Mouse (Mus musculus): ENCODE measurements around the gene Cdc42bpa. TPM values are rescaled to one million over a fixed set of nuclear protein-coding genes. Genes with fewer than 3 reads are reported as not detected.

Cdc42bpa gene
- polyA plus RNA-seq, 1 experiment, result 24.6 TPM

DNA sequence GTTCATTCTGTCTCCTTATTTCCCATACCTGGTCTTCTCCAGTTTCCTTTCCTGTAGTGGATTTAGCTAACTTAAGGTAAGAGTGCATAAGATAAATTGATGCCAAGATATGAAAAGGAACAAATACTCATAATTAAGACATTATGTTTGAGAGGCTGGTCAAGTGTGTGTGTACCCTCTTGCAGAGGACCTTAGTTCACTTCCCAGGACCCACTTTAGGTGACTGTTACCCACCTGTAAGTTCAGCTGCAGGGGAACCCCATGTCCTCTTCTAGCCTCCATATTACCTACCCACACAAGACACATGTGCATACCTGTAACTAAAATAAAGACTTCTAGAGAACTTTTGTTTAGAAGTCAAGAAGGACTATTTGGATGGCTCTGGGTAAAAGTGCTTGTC is 84.9 kb downstream of the Cdc42bpa start:
- Histone ChIP-seq H3K27ac (replicated peaks; ENCODE audit: low read depth, low read length) (no peak overlapping the region), H3K4me3 (ENCODE audit: insufficient read depth, low read depth, low read length) (no peak overlapping the region), H3K4me1 (ENCODE audit: control insufficient read depth, insufficient read depth, insufficient read length, low read length) (no peaks in the 10 kb centered on the region)

DNA sequence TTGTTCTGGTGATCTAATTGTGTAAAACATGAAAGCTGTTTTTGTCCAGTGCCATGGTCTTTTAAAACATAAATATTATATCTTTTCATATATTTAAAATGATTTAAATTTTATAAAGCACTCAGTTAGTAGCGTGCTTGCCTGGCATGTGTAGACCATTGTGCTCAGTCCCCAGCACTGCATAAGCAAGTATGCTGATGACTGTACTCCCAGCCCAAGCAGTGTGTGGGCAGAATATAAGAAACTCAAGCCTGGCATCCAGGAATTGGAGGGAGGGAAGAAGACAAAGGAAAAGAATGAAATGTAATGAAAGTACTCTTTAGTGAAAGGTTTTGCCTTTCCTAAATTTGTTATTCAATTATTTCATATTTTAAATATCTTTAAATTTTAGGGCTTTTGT is 128.9 kb downstream of the Cdc42bpa start:
- no peak overlapping the region for H3K27ac ChIP-seq (replicated peaks; ENCODE audit: low read depth, low read length)
- no peaks in the 10 kb centered on the region; the same call in 1 of the 2 replicates for H3K4me1 ChIP-seq (ENCODE audit: control insufficient read depth, insufficient read depth, insufficient read length, low read length)
- H3K4me3 ChIP-seq (ENCODE audit: insufficient read depth, low read depth, low read length), result no peak overlapping the region

DNA sequence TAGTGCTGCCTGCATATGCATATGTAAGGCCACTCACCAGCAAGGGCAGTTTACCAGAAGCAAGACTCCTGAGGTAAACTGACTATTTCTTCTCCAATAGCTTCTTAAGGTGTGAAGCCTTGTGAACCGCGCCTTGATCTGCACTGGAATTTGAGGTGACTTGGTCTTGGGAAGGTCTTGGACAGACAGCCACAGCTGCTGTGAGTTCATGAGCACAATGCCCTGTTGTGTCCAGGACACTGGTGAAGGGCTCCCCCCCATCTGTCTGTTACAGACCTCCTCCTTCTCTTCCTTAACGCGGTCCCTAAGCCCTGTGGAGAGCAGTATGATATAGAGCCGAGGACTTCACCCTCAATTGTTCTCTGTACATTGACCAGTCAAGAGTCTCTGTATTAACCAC is 138.2 kb downstream of the Cdc42bpa start:
- Histone ChIP-seq H3K4me1 (ENCODE audit: control insufficient read depth, insufficient read depth, insufficient read length, low read length) (no peaks in the 10 kb centered on the region), H3K27ac (replicated peaks; ENCODE audit: low read depth, low read length) (no peak overlapping the region), H3K4me3 (ENCODE audit: insufficient read depth, low read depth, low read length) (no peak overlapping the region)

DNA sequence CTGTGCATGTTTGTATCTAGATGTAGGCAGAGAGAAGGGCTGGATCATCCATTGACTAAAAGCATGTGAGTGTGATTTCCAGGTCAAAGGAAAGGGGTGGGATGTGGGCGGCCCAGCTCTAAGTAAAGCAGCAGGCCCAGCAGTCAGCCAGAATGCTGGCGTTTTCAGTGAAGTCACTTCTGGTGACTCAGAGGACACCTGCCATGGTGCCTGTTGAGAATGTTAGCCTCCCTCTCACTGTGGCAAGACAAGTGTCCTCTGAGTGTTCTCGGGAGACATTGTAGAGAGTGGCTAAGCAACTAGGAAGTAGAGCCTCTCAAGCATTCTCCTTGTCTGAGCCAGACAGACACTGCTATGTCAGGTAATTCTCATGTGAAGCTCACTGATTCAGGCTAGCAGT is 144.3 kb downstream of the Cdc42bpa start:
- no peak overlapping the region for H3K27ac ChIP-seq (replicated peaks; ENCODE audit: low read depth, low read length)
- no peak overlapping the region for H3K4me3 ChIP-seq (ENCODE audit: insufficient read depth, low read depth, low read length)
- H3K4me1 ChIP-seq (ENCODE audit: control insufficient read depth, insufficient read depth, insufficient read length, low read length), result no peaks in the 10 kb centered on the region

DNA sequence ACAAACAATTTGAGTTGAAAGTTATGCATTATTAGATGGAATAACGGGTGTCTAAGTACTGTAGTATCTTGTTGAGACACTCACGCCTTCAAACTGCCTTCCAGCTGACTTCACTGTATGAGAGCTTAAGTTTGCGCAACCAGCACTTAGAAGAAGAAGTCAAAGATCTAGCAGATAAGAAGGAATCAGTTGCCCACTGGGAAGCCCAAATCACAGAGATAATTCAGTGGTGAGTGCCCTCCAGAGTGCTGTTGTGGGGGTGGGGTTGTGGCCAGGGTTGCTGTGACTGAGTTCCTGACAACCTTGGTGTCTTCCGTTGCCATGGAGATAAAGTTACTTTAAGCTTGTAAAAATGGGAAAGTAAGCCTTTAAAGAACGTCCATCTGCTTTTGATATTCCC is 148.8 kb downstream of the Cdc42bpa start:
- Histone ChIP-seq H3K27ac (replicated peaks; ENCODE audit: low read depth, low read length) (no peak overlapping the region), H3K4me1 (ENCODE audit: control insufficient read depth, insufficient read depth, insufficient read length, low read length) (no peaks in the 10 kb centered on the region), H3K4me3 (ENCODE audit: insufficient read depth, low read depth, low read length) (no peak overlapping the region)

DNA sequence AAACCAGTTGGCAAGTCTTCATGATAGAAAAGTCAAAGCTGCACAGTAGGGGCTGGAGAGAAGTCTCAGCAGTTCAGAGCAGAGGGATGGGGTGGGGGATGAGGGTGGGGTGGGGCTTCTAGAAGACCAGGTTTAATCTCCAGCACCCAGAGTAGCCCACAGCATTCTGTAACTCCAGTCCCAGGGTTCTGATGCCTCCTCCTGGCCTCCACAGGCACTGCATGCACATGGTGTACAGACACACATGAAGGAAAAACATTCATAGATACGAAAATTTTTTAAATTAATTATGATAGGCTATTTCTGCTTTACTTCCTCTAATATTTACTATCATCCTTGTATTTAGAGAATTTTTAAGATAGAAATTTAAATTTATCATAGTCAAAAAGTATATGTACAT is 156.3 kb downstream of the Cdc42bpa start:
- H3K4me3 ChIP-seq (ENCODE audit: insufficient read depth, low read depth, low read length), result no peak overlapping the region

DNA sequence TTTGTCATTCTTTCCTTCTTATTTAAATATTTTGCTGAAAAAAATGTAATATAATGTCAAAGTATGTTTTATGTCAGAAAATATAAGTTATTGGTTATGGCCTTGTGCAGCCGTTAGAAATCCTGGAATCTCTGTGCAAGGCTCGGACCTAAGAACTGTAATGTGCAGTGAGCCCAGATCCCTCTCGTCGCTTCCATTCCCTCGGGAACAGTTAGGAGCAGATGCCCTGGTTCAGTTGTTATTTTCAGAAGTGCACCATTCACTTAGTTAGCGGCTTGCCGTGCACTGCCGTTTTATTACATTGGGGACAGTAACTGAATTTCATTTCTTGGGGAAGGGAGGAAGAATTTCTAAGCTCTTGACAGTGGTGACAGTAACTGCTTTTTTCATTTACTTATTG is 158.0 kb downstream of the Cdc42bpa start:
- no peak overlapping the region for H3K4me3 ChIP-seq (ENCODE audit: insufficient read depth, low read depth, low read length)
- H3K4me1 ChIP-seq (ENCODE audit: control insufficient read depth, insufficient read depth, insufficient read length, low read length), result no peaks in the 10 kb centered on the region
- H3K27ac ChIP-seq (replicated peaks; ENCODE audit: low read depth, low read length), result no peak overlapping the region

More for the DNA sequence above, 156.3 kb downstream of the Cdc42bpa start:
- Histone ChIP-seq H3K4me1 (ENCODE audit: control insufficient read depth, insufficient read depth, insufficient read length, low read length) (no peaks in the 10 kb centered on the region), H3K27ac (replicated peaks; ENCODE audit: low read depth, low read length) (no peak overlapping the region)

DNA sequence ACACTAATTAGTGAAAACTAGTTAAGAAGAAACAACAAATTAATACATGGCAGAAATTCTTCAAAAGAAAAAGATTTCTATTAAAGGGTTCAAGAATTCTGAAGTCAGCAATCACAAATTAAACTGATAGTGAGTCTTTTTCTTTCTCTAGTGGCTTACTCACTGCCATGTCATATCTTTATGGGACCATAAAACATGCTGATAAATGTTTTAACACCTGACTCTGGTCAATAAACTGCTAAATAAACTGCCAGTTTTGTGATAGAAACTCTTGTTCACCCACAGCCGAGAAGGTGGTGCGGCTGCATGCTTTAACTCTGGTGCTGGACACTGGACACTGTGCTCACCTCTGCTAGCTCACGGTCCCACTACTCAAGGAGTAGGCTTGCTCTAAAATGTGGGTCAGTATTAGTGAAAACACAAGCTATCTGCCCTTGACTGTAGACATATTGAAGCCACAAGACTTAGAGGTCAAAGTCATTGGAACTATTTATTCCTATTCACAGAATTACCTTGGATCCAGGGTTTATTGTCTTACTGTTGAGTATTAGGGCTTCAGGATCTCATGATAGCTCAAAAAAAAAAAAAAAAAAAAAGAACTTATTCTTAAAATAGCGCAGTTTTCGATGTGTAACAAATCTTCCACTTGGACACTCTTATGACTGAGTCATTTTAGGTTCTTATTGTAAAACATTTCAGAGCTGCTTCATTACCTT is 168.0 kb downstream of the Cdc42bpa start:
- Histone ChIP-seq H3K27ac (replicated peaks; ENCODE audit: low read depth, low read length) (no peak overlapping the region), H3K4me1 (ENCODE audit: control insufficient read depth, insufficient read depth, insufficient read length, low read length) (no peaks in the 10 kb centered on the region), H3K4me3 (ENCODE audit: insufficient read depth, low read depth, low read length) (no peak overlapping the region)

DNA sequence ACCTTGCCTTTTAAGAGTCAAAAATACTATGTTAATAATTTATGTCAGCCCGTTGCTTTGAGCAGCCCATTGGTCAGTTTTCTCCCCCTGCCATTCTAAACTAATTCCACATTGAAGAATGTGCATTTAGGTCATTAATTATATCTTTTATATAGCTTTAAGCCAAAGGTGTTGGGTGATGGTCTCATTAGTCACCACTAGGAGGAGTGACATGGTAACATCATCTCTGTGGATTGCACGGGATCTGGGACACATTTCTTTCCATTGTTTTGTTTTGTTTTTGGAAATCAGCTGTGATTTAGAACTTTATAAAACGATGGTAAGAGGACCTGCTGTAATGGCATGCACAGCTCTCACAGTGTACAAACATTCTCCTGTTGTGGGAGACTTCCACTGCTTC is 171.1 kb downstream of the Cdc42bpa start:
- no peak overlapping the region for H3K27ac ChIP-seq (replicated peaks; ENCODE audit: low read depth, low read length)
- H3K4me1 ChIP-seq (ENCODE audit: control insufficient read depth, insufficient read depth, insufficient read length, low read length), result no peaks in the 10 kb centered on the region
- H3K4me3 ChIP-seq (ENCODE audit: insufficient read depth, low read depth, low read length), result no peak overlapping the region

DNA sequence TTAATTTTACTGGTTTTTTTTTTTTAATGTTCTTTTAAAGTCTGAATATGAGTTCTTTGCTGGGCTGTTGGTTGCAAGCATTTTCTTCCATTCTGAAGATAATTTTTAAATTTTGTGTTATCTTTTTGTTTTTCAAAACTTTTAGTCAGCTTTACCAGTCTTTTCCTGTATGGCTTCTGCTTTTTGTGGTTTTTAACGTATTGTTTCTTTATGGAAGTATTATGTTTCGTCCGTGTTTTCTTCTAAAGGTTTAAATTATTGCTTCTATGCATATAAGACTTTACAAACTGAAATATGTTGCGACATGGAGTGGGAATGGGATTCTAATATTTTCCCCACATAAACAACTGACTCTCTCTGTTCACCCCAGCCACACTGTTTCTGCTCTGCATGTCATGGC is 171.9 kb downstream of the Cdc42bpa start:
- Histone ChIP-seq H3K27ac (replicated peaks; ENCODE audit: low read depth, low read length) (no peak overlapping the region), H3K4me3 (ENCODE audit: insufficient read depth, low read depth, low read length) (no peak overlapping the region)

DNA sequence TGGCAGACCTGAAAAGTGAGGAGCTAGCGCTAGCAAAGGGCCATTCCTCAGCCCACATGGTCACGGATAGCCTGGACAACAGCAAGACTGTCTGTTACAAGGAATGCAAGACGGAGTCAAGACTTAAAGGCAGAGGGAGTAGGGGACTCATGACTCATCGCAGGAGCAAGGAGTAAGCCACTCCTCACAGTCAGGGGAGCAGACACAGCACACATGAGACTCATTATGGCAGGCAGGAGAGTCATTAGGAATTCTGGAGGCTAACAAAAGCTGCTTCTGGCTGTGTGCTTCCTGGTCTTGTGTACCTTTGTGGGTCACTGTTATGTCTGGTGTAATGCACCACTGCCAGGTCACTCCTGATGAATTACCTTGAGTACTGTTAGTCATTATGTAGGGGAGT is 178.9 kb downstream of the Cdc42bpa start:
- H3K27ac ChIP-seq (replicated peaks; ENCODE audit: low read depth, low read length), result no peak overlapping the region

More for the DNA sequence above, 171.9 kb downstream of the Cdc42bpa start:
- H3K4me1 ChIP-seq (ENCODE audit: control insufficient read depth, insufficient read depth, insufficient read length, low read length), result no peaks in the 10 kb centered on the region

DNA sequence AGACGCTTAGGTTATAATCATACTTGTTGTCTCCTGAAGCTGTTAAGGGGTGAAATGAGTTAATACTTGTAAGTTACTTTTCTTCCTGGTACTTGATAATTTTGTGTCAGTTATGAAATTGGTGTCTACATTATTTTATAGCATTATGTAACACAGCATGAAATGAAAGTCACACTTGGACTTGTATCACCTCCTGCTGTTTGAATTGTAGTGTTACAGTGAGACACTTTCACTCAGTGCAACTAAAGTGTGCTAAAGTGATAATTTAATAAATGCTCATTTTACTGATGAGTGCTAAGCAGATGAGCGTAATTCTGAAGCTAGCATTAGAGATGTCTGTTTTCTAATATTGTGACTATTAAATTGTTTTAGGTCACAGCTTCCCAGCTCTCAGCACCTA is 180.7 kb downstream of the Cdc42bpa start:
- Histone ChIP-seq H3K27ac (replicated peaks; ENCODE audit: low read depth, low read length) (no peak overlapping the region), H3K4me3 (ENCODE audit: insufficient read depth, low read depth, low read length) (no peak overlapping the region), H3K4me1 (ENCODE audit: control insufficient read depth, insufficient read depth, insufficient read length, low read length) (no peaks in the 10 kb centered on the region)

More for the DNA sequence above, 178.9 kb downstream of the Cdc42bpa start:
- no peaks in the 10 kb centered on the region for H3K4me1 ChIP-seq (ENCODE audit: control insufficient read depth, insufficient read depth, insufficient read length, low read length)
- H3K4me3 ChIP-seq (ENCODE audit: insufficient read depth, low read depth, low read length), result no peak overlapping the region

DNA sequence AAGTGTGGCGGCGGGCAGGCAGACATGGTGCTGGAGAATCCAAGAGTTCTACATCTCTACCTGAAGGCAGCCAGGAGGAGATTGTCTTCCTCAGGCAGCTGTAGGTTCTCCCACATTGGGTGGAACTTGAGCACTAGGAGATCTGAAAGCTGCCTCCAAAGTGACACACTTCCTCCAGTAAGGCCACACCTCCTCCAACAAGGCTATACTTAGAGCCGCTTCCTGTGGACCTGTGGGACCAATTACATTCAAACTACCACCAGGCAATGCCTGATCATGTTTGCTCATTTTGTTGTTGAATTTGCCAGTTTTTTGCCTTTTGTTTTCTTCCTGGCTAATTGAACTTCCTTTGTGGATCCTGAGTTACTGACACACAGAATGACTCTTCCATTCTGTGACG is 187.8 kb downstream of the Cdc42bpa start:
- Histone ChIP-seq H3K4me3 (ENCODE audit: insufficient read depth, low read depth, low read length) (no peak overlapping the region), H3K4me1 (ENCODE audit: control insufficient read depth, insufficient read depth, insufficient read length, low read length) (no peaks in the 10 kb centered on the region), H3K27ac (replicated peaks; ENCODE audit: low read depth, low read length) (peak overlapping the region; percentile 75)

DNA sequence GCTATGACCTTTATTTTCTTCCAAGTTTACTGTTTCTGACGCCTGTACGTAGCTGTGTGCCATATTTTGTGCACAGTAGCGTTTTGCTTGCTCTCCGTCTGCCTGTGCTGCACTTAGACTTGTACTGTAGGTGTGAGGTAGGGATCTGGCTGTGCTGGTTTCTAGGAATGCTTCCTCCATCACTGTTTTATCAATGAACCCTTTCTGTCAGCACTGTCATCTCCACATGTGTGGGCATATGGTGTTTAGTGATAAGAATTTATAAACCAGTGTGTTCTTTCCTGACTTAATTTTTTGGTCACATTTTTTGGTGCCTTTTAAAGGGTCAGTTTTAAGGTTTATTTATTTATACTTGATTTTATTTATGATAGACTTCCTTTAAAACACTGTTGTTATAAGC is 188.3 kb downstream of the Cdc42bpa start:
- H3K4me1 ChIP-seq (ENCODE audit: control insufficient read depth, insufficient read depth, insufficient read length, low read length), result no peaks in the 10 kb centered on the region
- no peak overlapping the region for H3K4me3 ChIP-seq (ENCODE audit: insufficient read depth, low read depth, low read length)
- H3K27ac ChIP-seq (replicated peaks; ENCODE audit: low read depth, low read length), result peak overlapping the region; percentile 75

DNA sequence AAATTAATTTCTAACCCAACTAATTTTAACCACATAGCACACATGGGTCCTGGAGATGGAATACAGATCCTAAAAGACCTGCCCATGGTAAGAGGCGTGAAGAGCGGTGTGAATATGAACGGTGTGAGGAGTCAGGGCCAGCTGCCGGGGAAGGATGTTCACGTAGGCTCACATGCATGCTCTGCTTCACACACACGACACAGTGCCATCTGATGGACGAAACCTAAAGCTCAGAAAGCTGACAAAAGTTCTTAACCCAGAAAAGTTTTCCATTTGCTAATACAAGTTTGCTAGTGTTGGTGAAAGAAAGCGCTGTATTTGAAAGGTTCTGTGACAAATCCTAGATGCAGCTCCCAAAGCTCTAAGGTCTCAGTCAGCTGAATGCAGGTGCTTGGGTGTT is 190.9 kb downstream of the Cdc42bpa start:
- Histone ChIP-seq H3K4me3 (ENCODE audit: insufficient read depth, low read depth, low read length) (no peak overlapping the region), H3K4me1 (ENCODE audit: control insufficient read depth, insufficient read depth, insufficient read length, low read length) (no peaks in the 10 kb centered on the region), H3K27ac (replicated peaks; ENCODE audit: low read depth, low read length) (no peak overlapping the region)

DNA sequence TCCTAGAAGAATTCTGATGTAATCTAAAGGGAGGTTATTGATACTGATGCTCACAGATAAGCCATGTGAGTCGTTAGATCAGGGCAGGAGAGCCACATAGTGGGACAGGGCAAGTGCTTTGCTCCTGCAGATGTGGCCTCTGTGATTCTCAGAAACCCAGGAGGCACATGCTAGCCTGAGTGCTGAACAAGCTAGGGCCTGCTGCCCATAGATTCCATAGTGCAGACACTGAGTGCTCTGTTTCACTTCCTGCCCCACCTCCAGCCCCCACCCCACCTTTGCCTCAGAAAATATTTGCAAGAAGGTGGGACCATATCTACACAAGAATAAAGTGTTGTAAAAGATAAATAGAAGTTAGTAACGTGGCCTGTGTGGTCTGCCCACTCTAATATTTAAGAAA is 198.4 kb downstream of the Cdc42bpa start:
- H3K4me3 ChIP-seq (ENCODE audit: insufficient read depth, low read depth, low read length), result no peak overlapping the region
- H3K4me1 ChIP-seq (ENCODE audit: control insufficient read depth, insufficient read depth, insufficient read length, low read length), result no peaks in the 10 kb centered on the region
- H3K27ac ChIP-seq (replicated peaks; ENCODE audit: low read depth, low read length), result no peak overlapping the region

Data from brown adipose tissue, adult 24 weeks (tissue).